Mouse (Mus musculus): ENCODE measurements around the gene Gusb.

DNA sequence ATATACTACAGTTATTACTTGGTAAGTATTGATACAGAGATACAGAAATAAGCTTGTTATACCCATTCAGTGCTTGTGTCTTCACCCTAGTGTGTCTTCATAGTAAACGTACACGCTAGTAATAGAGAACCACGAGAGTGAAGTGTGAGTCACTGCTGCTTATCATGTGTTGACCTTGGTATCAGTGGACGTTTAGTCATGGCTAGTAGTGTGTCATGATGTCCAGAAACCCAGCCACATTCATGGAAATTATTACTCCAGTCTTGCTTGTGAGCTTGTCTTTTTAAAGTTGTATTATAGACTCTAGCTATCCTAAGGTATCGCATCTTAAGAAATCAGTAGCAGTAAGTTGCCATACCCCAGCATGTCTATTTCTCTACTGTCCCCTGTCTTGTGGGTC lies 24.2 kb downstream of the Gusb start:
- TF ChIP-seq CTCF (IDR thresholded peaks at IDR 0.05; ENCODE audit: low read depth, low read length) (no peak), EP300 (IDR thresholded peaks at IDR 0.05; ENCODE audit: insufficient read depth, low read depth, low read length) (no peak), POLR2A (IDR thresholded peaks at IDR 0.05; ENCODE audit: insufficient read depth, low read length) (no peak)

Data from ES-Bruce4 (cell line).